Mouse (Mus musculus) stomach, embryonic 14.5 days (tissue): Measurements from ENCODE around the gene Rims4. TPM values are rescaled to one million over a fixed set of nuclear protein-coding genes. Genes with fewer than 3 reads are reported as not detected.

Experiments
- ATAC-seq: fragments of 200-750 bp; cut with Nextera tagmentation; 2 replicates; pipeline ENCODE4 v1.8.0; 2017; ENCODE audit warnings: low read depth, moderate TSS enrichment; ENCODE audit not compliant: insufficient number of reproducible peaks, insufficient read depth, low FRiP score
- H3K27ac ChIP-seq: fragments of 300-500 bp; sonication (generic); 2 replicates; pipeline ENCODE4 v1.5.1; 2014; ENCODE audit warnings: mild to moderate bottlenecking, low read length, moderate library complexity, mixed read lengths
- H3K27me3 ChIP-seq: fragments of 300-500 bp; sonication (generic); 2 replicates; pipeline ENCODE4 v1.6.1; 2014; ENCODE audit warnings: low read length, control low read depth, mixed read lengths; ENCODE audit not compliant: control insufficient read depth, insufficient read depth
- H3K36me3 ChIP-seq: fragments of 300-500 bp; sonication (generic); 2 replicates; pipeline ENCODE4 v1.6.1; 2014; ENCODE audit warnings: mild to moderate bottlenecking, control low read depth, low read length, moderate library complexity, mixed read lengths; ENCODE audit not compliant: control insufficient read depth, insufficient read depth
- H3K4me1 ChIP-seq: fragments of 300-500 bp; sonication (generic); 2 replicates; pipeline ENCODE4 v1.6.1; 2014; ENCODE audit warnings: low read length, control low read depth, mixed read lengths; ENCODE audit not compliant: control insufficient read depth, insufficient read depth
- H3K4me2 ChIP-seq: fragments of 300-500 bp; sonication (generic); replicated peaks from 2 replicates; pipeline ENCODE4 v1.6.1; 2014; ENCODE audit warnings: low read depth, low read length, control low read depth
- H3K4me3 ChIP-seq: fragments of 300-500 bp; sonication (generic); 2 replicates; pipeline ENCODE4 v1.5.1; 2014; ENCODE audit warnings: low read depth, low read length, control low read depth
- H3K9ac ChIP-seq: fragments of 300-500 bp; sonication (generic); replicated peaks from 2 replicates; pipeline ENCODE4 v1.6.1; 2014; ENCODE audit warnings: low read depth, mild to moderate bottlenecking, control low read depth, low read length, moderate library complexity, mixed read lengths
- H3K9me3 ChIP-seq: fragments of 300-500 bp; sonication (generic); 2 replicates; pipeline ENCODE4 v1.6.1; 2016; ENCODE audit warnings: low read depth, low read length, control low read depth; ENCODE audit not compliant: control insufficient read depth
- WGBS: fragments of 180-500 bp; shearing (Covaris S2); extraction: QIAGEN DNeasy Blood & Tissue Kit; methylation state at CpG from one replicate; pipeline ENCODE4 v1.1.7; 2014; 5-methylcytosine and 5-hydroxymethylcytosine counted together
- polyA plus RNA-seq: library from polyadenylated mRNA; unstranded; fragments of >200 nt; fragmentation: Nextera tagmentation; extraction: Ambion mirVana; gene quantifications from 2 replicates; pipeline ENCODE4 v1.2.1, GENCODE M21; 2014

Gene Rims4
- polyA plus RNA-seq, 1 experiment from 2014 or later = 0.06 TPM

DNA sequence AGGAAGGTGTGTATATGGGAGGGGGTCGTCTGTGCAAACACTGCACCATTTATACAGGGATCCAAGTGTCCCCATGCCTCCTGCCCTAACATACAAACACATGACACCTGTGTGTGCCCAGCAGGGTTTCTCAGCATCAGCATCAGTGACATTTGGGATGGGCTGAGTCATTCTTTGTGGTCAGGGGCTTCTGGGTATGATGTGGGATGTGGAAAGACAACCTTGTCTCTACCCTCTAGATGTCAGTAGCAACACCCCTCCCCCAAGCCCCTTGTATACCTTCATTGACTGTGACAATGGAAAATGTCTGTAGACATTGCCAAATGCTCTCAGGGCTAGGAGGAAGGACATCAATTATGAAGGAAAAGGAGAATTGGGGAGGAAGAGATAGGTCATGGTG is 87.3 kb downstream of the Rims4 start:
- WGBS = 43% methylated on average over 1 of the region's 1 CpGs
- H3K4me3 ChIP-seq = no peak overlapping the region
- H3K36me3 ChIP-seq = no peaks in the 10 kb centered on the region

DNA sequence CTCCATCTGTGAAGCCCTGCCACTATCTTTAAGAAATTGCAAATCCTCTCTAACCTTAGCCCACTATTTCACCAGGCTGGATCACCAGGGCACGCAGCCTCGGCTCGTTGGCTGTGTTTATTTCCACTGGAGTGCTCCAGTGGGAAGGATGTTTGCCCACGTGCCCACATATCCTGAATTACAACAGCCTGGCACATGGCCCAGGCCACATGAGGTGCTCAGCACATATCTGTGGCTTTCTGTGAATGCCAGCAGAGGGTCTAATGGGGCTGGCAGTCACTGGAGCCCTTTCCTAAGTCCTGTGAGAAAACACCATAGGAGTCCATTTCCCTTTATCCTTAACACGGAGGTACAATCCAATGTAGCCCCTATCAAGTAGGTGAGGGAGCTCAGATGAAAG is 92.0 kb downstream of the Rims4 start:
- H3K9me3 ChIP-seq = no peaks in the 10 kb centered on the region
- no peak overlapping the region for H3K4me2 ChIP-seq
- ATAC-seq = no peak
- no peak overlapping the region for H3K27ac ChIP-seq
- WGBS = 70% methylated on average over 5 of the region's 5 CpGs
- H3K4me1 ChIP-seq = peaks cover 5% of the 10 kb centered on the region; the same call in 1 of the 2 replicates
- H3K4me3 ChIP-seq = no peak overlapping the region
- no peaks in the 10 kb centered on the region for H3K27me3 ChIP-seq
- no peaks in the 10 kb centered on the region for H3K36me3 ChIP-seq
- no peak overlapping the region for H3K9ac ChIP-seq

More for the DNA sequence above, 87.3 kb downstream of the Rims4 start:
- no peak overlapping the region for H3K4me2 ChIP-seq
- H3K27me3 ChIP-seq = no peaks in the 10 kb centered on the region
- H3K4me1 ChIP-seq = no peaks in the 10 kb centered on the region
- no peak overlapping the region for H3K27ac ChIP-seq
- no peaks in the 10 kb centered on the region for H3K9me3 ChIP-seq
- H3K9ac ChIP-seq = no peak overlapping the region
- ATAC-seq = no peak

GRCm38 (mm10) chr2:163825861-163826260 is 92.6 kb downstream of the Rims4 start:
- no peak for ATAC-seq
- no peaks in the 10 kb centered on the region for H3K36me3 ChIP-seq
- H3K27me3 ChIP-seq = no peaks in the 10 kb centered on the region
- H3K9me3 ChIP-seq = no peaks in the 10 kb centered on the region
- H3K4me2 ChIP-seq = no peak overlapping the region
- no peak overlapping the region for H3K4me3 ChIP-seq
- H3K27ac ChIP-seq = no peak overlapping the region
- H3K4me1 ChIP-seq = peaks cover 5% of the 10 kb centered on the region; the same call in 1 of the 2 replicates
- no peak overlapping the region for H3K9ac ChIP-seq
- 55% methylated on average over 1 of the region's 1 CpGs for WGBS

- ATAC-seq = peak; percentile 38; the same call in 1 of the 2 replicates
- peaks cover 5% of the 10 kb centered on the region; the same call in 1 of the 2 replicates for H3K4me1 ChIP-seq
- H3K4me2 ChIP-seq = peak overlapping the region; percentile 21
- 21% methylated on average over 11 of the region's 11 CpGs for WGBS
- H3K27ac ChIP-seq = no peak overlapping the region
- no peak overlapping the region for H3K9ac ChIP-seq
- no peaks in the 10 kb centered on the region for H3K27me3 ChIP-seq
- no peaks in the 10 kb centered on the region for H3K36me3 ChIP-seq
- H3K4me3 ChIP-seq = no peak overlapping the region
- H3K9me3 ChIP-seq = no peaks in the 10 kb centered on the region
Measured at GRCm38 (mm10) chr2:163823771-163824170, 94.7 kb downstream of the Rims4 start.

- Histone ChIP-seq H3K9ac (no peak overlapping the region), H3K9me3 (no peaks in the 10 kb centered on the region), H3K4me2 (peak overlapping the region; percentile 21; the same call in 1 of the 2 replicates), H3K36me3 (no peaks in the 10 kb centered on the region), H3K4me1 (peaks cover 5% of the 10 kb centered on the region; the same call in 1 of the 2 replicates), H3K27me3 (no peaks in the 10 kb centered on the region), H3K27ac (no peak overlapping the region), H3K4me3 (no peak overlapping the region)
- WGBS = 6% methylated on average over 4 of the region's 4 CpGs
- ATAC-seq = no peak
Measured at GRCm38 (mm10) chr2:163823248-163823647, 95.2 kb downstream of the Rims4 start.

GRCm38 (mm10) chr2:163820607-163821006 is 97.9 kb downstream of the Rims4 start, which contains the start of gene Ccn5:
Gene Ccn5 (plus strand): TSS chr2:163820861.
- Histone ChIP-seq H3K4me2 (no peak within 1 kb of the TSS), H3K27me3 (no peaks in the 10 kb centered on the region), H3K4me1 (peaks cover 5% of the 10 kb centered on the region; the same call in 1 of the 2 replicates), H3K27ac (no peak within 1 kb of the TSS), H3K36me3 (no peaks in the 10 kb centered on the region), H3K9ac (no peak within 1 kb of the TSS), H3K4me3 (no peak within 1 kb of the TSS), H3K9me3 (no peaks in the 10 kb centered on the region)
- 66% methylated on average over 4 of the region's 4 CpGs for WGBS
- no peak for ATAC-seq

DNA sequence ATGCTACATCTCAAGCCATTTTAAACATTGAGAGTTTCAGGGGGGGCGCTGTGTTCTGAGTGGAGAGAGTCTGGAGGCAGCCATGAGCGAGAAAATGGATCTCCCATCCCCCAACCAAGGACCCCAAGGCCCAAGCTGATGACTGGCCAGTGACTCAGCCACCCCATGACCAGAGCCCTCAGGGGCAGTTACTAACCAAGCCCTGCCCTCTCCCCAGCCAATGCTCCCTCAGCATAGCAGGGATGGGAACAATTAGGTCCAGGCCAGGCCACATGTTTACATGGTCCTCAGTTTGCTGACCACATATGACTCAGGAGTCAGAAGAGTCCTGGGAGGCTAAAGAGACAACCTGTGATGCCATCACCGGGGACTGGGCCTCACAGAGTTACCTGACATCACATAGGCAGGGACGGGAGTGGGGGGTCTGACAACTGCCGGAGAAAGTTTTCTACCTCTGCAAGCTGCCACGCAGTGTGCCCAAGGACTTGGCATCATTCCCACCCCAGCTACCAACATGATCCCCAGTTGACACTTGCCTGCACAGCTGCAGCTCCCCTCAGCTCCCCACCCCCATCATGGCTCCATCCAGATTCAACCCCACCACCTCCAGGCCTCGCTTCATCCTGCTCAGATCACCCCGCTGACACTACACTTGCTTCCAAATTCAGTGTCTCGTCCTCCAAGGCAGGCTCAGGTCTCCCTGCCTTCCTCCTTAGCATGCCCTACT is 103.6 kb downstream of the Rims4 start:
- Histone ChIP-seq H3K4me3 (no peak overlapping the region), H3K4me2 (no peak overlapping the region), H3K27me3 (no peaks in the 10 kb centered on the region), H3K4me1 (no peaks in the 10 kb centered on the region), H3K9ac (no peak overlapping the region), H3K27ac (no peak overlapping the region), H3K36me3 (no peaks in the 10 kb centered on the region), H3K9me3 (no peaks in the 10 kb centered on the region)
- ATAC-seq = no peak
- 77% methylated on average over 9 of the region's 9 CpGs for WGBS

GRCm38 (mm10) chr2:163813077-163813476 is 105.4 kb downstream of the Rims4 start:
- Histone ChIP-seq H3K36me3 (no peaks in the 10 kb centered on the region), H3K27ac (no peak overlapping the region), H3K9ac (no peak overlapping the region), H3K9me3 (no peaks in the 10 kb centered on the region), H3K4me2 (no peak overlapping the region), H3K4me3 (no peak overlapping the region), H3K27me3 (no peaks in the 10 kb centered on the region), H3K4me1 (no peaks in the 10 kb centered on the region)
- no peak for ATAC-seq
- WGBS = 63% methylated on average over 5 of the region's 5 CpGs
